Mouse (Mus musculus) heart, adult 9 months (tissue): ENCODE data around the gene Phf21b.

ENCODE experiments used
- DNase-seq, 2 experiments: peaks; one replicate each; pipeline ENCODE4 v3.0.0; 2022; ENCODE audit warnings: low spot score in 2 of 2

The Phf21b gene

DNA sequence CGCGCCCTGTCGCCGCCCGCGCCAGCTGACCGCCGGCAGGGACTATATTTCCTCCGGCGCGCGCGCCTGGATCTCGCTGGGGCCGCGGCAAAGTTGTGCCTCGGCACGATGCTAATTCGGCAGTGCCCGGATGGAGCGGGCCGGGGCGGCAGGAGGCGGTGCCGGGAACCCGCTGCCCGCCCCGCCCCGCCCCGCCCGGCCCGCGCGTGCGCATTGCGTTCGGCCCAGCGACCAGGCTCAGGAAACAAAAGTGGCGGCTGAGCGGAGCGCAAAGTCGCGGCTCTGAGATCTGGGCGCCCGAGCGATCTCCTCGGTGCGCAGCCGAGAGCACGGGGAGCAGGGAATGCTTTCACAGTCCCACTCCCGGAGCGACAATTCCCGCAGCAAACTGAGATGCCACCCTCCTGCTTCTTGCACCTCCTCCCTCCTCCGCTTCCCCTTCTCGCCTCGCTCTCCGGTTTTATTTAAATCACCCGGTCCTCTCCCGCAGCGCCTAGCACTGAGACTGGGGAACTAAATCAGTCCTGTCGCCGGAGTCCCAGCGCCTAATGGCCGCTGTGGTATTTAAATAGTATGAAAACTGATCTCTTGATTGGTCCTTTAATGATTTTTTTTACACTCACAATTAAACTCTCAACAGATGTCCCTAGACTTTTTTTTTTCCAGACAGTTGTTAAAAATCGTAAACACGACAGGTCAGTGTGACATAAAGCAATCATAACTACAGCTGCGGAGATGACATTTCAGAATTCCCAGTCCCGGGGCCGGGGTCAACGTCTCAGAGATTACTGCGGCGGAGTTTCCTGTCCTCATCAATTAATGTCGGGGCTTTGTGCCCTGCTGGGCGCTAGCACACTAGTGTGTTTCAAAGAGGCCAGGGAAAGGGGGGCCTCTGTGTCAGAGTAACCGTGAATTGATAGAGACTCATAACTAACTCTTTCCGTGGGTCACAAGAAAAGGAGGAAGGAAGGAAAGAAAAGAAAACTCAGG is at the start of gene Phf21b:
Phf21b (minus strand) TSS at position 44 of the 990 bp plus-strand sequence.
- DNase-seq: peak; percentile 82 to 83

DNA sequence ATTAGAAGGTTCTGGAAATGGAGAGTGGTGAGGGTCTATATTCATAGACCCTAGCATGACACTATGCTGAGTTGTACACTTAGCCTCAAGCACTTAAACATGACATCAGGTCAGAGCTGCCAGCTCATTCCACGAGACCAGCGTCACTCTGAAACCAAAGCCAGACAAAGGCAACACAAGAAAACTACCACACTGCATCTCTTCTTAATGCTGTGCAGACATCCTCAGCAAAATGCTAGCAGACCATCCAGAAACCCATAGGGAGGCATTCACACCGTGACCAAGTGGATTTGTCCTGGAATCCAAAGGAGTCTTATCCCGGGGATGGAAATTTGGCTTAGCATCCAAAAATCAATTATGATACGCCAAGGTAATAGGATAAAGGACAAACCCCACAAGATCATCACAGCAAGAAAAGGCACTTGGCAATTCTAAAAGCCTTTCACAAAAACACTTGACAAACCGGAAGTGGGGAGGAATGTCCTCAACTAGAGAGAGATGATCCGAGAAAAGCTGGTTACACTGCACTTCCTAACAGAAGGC is 48.1 kb upstream of the Phf21b start:
- DNase-seq: no peak

DNA sequence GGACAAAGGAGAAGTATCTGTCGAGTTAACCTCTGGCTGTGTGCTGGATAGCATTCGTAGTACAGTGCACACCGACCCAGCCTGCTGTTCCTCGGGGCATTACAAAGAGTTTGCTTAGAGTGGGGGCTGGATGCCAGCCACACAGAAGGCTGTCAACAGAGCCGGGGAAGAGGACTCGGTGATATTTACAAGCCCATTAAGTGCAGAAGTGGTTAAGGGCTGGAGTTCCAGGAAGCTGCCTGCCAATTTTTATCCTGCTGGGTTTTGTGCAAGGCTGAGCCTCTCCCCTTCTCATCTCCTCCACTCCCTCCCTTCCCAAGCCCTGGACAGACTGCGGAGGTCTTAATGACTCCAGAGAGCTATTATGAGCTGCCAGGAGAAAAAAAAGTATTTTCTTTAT is 42.2 kb upstream of the Phf21b start:
- DNase-seq: no peak

DNA sequence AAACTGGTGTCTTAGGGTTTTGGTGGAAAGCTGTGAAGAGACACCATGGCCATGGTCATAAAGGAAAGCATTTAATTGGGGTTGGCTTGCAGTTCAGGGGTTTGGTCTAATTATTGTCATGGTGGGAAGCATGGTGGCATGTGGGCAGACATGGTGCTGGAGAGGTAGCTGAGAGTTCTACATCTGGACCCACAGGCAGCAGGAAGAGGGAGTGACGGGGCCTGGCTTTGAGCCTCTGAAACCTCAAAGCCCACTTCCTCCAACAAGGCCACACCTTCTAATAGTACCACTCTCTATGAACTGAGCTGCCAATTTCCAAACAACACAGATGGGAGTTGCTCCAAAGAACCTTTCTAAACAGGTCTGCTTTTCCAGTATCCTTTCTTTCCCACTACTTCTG is 40.8 kb upstream of the Phf21b start:
- DNase-seq: no peak

DNA sequence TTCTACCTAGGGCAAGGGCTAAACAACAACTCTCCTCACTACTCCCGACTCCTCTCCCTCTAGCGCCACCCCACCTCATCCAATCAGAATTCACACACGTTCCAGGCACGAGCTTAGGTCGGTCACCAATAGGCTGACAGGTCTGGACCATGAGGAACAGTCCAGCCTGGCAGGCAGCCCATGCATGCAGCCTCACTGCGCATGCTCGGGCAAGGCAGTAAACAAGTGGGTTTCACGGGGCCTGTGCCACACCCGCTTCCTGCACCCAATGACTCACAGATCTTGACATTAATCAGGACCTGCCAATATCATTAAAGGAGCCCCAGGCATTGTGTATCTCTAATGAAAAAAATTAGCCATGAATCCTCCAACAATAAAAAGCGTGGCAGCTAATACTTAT is 40.4 kb upstream of the Phf21b start:
- DNase-seq: peak; percentile 6 to 28

DNA sequence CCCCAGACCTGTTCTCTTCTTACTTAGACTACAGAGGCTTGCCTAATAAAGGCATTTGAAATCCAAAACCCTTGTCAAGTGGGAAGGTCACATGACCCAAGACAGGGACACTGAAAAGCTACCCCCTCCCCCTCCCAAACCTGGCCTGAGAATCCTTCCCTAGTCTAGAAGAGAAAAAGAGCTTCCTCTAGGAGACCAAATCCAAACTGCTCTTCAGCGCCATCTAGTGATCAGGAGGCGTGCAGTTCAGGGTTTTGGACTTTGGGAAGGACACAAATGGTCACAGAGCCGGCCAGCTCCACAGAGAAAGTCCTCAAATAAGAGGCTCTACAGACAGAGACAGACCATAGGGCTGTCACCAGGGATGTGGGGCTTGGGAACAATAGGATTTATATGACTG is 35.8 kb upstream of the Phf21b start:
- peak; percentile 15 to 55 for DNase-seq

DNA sequence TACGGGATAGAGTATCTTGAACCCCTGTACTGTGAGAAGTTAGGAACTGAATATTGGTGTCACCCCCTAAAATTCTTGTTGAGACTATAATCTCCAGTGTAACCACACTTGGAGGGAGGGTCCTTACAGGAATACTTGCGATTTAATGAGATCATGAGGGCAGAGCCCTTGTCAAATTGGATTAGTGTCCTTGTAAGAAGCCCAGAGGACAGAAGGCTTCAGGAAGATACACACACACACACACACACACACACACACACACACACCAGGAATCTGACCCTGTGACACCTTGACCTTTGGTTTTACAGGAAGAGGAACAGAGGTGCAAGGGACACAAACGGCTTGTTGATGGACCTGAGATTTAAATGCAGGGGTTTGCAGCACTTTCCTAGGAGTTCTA is 35.4 kb upstream of the Phf21b start:
- no peak for DNase-seq

DNA sequence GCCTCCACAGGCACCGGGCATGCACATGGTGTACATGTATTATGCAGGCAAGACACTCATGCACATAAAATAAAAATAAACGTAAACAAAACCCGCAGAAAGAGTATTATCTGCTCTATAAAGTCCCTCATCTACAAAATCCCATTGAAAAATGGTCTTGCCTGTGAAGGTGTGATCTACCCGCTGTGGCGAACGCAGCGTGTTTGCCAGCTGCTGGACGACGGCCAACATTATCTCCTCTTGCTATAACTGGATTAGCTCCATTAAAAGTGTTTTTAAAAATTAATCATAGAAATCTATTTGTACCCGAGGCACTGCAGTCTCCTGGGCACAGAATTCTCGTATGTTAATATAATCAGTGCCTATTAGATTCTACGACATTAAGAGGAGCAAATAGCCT is 32.2 kb upstream of the Phf21b start:
- DNase-seq: no peak

DNA sequence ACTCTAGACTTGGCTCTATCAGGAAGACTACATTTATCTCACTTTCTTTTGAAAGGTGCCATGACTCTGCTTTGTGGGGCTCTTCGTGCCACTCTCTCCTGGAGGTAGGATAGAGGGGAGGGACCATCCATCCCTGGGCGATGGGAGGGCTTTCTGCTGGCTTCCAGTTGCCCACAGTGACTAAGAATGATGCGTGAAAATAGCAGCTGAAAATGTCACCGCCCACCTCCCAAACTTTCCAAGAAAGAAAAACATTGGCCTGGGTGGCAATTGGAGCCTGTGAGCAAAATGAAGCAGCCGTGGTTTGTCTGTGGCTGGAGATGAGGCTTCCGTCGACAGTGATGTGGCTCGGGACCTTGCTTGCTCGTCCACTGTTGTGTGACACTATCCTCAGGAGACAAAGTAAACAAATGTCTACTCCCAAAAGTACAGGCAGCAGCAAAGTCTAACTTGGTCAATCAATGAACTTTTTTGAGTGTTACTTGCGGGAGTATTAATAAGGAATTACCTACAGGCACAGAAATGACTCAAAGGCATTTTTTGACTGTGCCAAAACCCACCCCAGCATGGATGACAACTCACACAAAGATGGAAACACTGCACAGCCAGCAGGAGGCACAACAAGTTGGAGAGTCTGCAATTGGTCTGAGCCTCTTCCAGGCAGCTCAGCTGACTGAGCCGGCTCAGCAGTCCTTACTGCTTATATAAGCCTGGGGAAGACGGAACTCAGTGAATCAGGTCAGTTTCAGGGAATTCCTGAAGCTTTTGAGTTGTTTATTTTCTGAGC is 21.4 kb upstream of the Phf21b start:
- no peak for DNase-seq

DNA sequence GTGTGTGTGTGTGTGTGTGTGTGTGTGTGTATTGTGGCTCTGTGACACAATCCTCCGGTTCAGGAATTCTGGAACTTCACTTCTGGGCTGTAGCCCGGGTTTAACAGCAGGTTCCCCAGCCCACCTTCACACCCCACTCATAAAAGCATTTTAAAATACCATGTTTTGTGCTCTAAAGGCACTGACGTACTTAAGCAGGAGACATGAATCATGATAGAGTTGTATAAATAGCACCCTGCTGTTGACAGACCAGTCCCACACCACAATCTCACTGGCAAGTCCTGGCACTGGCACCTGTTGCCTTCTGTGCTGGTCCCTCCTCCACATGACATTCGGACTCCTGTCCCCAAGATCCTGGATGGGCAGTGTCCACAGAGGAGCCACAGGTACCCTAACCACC is 18.0 kb upstream of the Phf21b start:
- DNase-seq: no peak

DNA sequence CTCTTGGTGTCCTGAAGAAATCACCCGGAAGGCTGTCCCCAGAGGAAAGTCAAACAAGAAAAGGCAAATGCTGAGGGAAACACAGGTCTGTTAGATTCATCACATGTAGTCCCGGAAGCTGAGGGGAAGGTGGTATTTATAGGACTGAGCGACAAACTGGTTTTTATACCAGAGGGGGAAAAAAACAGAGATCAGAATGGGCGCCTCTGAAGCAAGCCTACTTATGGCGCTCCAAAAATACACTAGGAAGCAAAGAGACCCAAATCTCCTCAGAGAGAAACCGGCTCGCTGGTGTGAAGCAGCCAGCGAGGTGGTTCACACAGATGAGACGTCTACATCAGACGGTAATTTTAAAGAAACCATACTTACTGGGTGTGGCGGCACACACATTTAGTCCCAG is 17.2 kb upstream of the Phf21b start:
- DNase-seq: peak in 1 of 2 experiments; percentile 20

DNA sequence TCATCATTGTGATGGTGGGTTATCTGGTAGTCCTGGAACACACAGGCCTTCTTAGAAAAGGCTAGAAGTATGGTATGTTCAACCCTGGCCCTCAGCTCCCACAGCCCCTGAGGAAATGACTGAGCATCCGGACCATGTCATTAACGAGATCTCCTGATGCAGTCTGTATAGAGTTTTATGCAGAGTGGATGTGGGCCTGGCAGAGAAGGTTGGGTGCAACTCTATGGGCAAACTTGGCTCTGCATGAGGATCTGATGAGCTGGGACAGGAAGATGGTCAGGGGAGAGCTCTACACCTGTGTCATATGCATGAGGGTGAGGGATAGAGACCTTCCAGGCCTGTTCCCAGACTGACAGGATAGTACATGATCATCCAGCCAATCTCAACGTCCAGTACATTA is 16.0 kb upstream of the Phf21b start:
- DNase-seq: peak in 1 of 2 experiments; percentile 24

DNA sequence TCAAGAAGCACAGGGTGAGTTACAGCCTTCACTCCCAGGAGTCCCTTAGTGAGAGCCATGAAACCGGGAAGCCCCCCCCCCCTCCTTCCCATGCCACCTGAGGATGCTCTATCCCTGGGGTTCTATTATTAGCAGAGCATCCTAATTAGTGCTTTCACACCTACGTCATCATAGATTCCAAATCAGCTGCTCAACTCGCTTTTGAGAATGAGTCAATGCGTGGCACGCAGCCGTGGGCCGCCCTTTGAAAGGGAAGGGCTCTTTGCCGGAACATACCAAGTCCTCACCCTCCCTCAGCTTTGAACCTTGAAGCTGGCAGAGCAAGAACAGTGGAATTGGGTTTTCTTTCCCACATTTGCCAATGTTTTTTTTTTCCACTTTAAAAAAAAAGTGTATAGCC is 6.1 kb upstream of the Phf21b start:
- no peak for DNase-seq

DNA sequence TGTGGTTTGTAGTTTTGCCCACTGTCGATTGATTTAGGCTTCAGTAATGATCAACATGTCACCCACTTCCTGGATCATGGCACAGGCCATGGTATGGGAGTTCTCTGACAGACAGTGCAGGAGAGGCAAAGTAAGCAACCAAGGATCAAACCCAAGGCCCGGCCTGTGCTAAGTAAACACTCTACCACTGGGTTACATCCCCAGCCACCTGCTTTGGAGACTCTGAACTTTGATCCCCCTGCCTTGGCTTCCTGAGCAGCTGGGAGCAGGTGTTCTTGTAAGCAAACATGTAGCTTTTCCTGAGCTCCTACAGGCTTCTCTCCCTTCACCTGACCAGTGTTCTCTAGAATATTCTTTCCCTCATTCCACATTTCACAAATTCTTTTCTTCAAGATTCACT is 1.8 kb upstream of the Phf21b start:
- DNase-seq: no peak

DNA sequence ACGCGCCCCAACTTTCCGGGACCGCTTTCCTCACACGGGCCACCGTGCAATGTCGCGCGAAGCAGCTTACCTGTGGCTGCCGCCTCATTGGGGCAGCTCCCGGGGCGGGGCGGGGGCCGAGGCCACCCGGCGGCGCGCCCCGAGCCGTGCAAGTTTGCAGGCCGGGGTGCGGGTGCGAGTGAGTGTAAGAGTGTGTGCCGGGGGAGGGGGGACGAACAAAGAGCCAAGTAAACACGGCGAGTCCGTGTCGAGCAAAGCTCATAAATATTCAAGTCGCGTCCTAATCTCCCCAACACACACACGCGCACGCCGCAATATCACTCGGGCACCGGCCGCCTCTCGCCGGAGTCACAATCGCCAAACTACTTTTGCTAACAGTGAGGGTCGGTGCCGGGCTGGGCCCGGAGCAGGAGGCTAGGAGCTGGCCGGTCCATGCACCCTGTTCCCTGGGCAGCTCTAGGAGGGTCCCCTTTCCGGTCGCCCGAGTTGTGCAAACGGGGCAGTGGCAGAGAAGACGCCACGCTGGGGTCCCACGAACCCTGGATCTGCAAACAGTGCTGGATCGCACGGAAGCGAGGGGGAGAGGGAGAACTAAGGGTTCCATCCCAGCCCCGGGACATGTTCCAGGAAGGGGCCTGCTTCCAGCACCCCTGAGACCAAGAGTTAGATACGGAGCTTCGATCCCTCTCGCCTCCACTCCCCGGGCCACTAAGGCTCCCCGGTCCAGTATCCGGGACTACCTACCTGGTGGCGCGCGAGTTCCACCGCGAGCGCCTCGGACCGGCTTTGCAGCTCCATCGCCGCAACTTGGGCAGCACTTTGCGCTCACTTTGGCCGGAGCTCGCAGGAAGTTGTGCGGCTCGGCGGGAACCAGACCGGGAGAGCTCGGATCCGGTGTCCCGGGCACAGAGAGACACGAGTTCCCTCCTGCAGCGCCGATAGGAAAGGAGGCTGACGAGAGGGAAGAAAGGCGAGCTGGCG is 638 bp downstream of the Phf21b start:
- DNase-seq: peak in 1 of 2 experiments; percentile 28

DNA sequence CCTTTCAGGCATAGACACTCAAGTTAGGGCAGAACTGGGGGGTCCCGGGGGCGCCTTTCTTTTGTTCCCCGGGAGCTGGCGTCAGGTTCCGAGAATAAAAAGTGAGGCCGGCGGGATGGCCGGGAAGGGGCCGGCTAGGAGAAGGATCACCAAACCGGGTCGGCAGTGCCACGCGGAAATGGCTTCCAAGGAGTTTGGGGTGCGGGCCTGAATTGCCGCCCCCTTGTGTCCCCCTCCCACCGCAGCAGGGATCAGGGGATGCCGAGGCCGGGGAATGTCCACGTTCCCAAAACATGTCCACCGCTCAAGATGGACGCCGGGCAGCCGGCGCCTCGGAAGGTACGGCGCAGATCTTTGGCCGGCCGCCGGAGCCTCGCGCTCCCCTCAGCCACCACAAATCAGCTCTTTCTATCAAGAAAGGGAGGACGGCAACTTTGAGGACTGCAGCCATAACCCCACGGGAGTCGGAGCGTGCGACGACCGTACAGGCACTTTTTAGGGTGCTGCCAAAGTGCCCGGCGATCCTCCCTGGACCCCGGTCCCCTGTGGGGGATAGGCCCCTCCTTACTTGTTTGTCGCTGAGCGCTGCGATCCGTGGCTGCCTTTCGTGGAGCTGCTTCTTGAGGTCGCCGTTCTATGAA is 1.6 kb downstream of the Phf21b start:
- no peak for DNase-seq

DNA sequence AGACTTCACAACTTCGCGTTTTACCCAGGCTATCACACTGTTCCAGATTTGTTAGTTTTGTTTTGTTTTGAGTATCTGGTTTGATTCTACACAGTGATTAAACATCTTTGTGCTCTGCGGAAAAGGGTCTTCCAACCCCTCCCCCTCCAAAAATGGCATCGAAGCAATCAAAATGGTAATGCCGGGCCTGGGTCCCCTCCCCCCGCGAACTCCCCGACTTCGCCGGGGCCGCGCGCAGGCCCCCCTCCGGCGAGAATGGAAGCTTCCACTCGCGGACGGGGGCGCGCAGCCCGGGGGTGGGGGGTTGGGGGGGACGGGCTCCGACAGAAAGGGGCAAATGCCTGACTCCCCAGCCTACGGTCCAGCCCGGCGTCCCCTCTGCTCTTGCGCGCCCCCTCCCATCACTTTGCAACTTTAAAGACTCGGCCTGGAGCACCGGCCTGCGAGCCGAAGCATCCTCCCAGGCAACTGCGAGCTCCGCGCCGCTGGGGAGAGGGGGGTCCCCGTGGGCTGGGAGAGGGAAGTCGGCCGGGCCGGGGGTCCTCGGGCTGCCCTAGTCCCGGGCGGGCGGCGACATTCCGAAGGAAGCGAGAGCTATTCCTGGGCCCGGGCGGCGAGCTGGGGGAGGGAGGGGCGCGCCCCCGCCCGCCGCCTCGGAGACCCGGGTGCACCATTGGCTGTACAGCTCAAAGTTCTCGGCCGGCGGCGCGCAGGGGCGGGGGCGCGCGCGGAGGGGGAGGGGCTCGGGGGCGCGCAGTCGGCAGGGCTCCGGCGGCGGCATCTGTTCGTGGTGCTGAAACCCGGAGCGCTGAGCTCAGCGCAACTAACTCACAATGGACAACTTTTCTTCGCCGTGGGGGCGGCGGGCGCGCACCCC is 2.4 kb downstream of the Phf21b start:
- peak; percentile 73 to 79 for DNase-seq

DNA sequence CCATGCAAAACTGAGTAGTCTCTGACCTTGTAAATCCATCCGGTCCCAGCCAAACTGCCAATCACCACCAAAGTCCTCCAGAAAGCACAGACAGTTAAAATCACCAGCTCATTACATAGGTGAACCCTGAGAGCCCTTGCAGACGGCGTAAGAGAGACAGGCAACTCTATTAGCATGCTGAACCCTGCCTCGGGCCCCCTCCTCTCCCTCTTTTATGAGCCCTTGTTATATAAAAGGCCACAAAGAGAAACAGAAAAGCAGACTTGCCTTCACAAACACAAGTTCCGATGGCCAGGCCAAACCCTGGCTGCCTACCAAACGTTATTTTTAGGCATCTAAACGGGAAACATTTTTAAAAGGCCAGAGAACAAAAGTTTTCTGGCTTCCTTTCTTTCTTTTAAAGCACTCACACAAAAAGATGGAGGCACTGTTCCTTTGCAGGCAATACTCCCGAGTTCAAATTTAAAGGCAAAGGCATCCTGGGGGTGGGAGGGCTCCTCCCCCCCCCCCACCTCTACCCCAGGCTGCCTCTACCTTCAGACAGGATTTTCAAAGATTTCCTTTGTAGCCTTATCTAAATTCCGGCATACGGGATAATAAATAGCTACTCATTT is 3.3 kb downstream of the Phf21b start:
- peak; percentile 63 to 67 for DNase-seq

DNA sequence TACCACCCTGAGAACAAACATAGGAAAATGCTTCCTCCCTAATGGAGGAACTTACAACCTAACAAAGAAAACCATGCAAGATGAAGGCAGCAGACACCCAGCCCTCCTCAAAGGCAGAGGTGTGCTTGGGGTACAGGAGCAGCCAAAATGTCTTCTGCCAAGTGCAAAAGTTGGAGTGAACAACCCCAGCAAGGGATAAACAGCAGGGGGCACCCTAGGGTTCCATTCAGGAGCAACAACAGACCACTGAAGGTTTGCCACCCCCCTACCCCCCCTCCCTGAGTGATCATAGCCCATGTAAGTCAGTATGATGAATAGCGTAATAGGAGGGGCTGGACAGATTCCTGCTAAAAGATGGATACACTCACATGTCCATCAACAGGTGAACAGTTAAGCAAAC is 5.5 kb downstream of the Phf21b start:
- DNase-seq: no peak
